Comparison of ENCODE assay signal across 13 mouse cellular contexts in the genomic region with DNA sequence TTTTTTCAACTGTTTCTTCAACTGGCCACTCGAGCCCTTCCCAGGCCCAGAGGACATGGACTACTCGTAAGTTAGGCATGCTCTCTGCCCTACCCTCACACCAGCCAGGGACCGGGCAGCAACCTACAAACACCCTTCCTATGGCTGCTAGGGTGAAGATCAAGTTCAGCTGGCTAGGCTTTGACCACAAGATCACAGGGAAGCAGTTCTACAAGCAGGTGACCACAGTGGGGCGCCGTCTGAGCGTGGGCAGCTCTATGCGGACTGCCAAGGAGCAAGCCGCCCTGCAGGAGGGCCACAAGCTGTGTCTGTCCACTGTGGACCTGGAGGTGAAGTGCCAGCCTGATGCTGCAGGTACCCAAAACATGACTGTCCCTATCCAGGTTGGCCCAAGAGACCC. TPM values are rescaled to one million over a fixed set of nuclear protein-coding genes. Genes with fewer than 3 reads are reported as not detected.
DNase-seq lines count a peak whose midpoint lies in the region; ATAC-seq and TF ChIP-seq lines count a peak whose summit lies in the region.
"Had no signal": no experiment of that assay in that cellular context is flagged by ENCODE, and none has a peak within 500 bp of the region (broad histone marks: within the 10 kb centered on the region; RNA-seq: fewer than 3 reads in every experiment).

No protein-coding gene starts in this region.

- no peaks in the 10 kb centered on the region for H3K79me2 ChIP-seq in C2C12 (ENCODE audit: control insufficient read depth, insufficient read depth)

- peak; percentile 77 to 81 for DNase-seq in cerebellum, postnatal 36 days
- DNase-seq in layer of hippocampus, adult 9-11 months: no peak
- no peak for DNase-seq in MN1 (ENCODE audit: low spot score)
- DNase-seq in frontal cortex, postnatal 36 days (ENCODE audit: low spot score in 2 of 2): no peak
- DNase-seq: kidney, postnatal 14 days; lung, postnatal 36 days had no signal

- no peaks in the 10 kb centered on the region for H3K27me3 ChIP-seq in intestine, embryonic 15.5 days (replicated peaks)
- H3K27me3 ChIP-seq in intestine, embryonic 16.5 days (replicated peaks; ENCODE audit: control insufficient read depth, insufficient read depth, low read length): no peaks in the 10 kb centered on the region
- H3K27me3 ChIP-seq in C2C12 (ENCODE audit: control insufficient read depth, insufficient read depth, insufficient read length): no peaks in the 10 kb centered on the region
- H3K27me3 ChIP-seq: hindbrain, embryonic 15.5 days; limb, embryonic 15.5 days had no signal

- no peaks in the 10 kb centered on the region for H3K9me3 ChIP-seq in intestine, embryonic 15.5 days
- H3K9me3 ChIP-seq in intestine, embryonic 16.5 days (ENCODE audit: control insufficient read depth, low read length): no peaks in the 10 kb centered on the region
- H3K9me3 ChIP-seq: heart, embryonic 15.5 days; hindbrain, embryonic 15.5 days; limb, embryonic 15.5 days had no signal

- TF ChIP-seq CTCF in C2C12 (IDR thresholded peaks at IDR 0.05; ENCODE audit: control insufficient read depth, insufficient read depth, insufficient read length): peak; percentile 68
- peak; percentile 2; the same call in 1 of the 2 replicates for TF ChIP-seq CTCF in bone marrow, adult 2 months (IDR thresholded peaks at IDR 0.05; ENCODE audit: control insufficient read depth, insufficient read depth, low read length)

- H3K36me3 ChIP-seq in intestine, embryonic 15.5 days: no peaks in the 10 kb centered on the region
- no peaks in the 10 kb centered on the region for H3K36me3 ChIP-seq in intestine, embryonic 16.5 days (ENCODE audit: control insufficient read depth, insufficient read depth, low read length)
- no peaks in the 10 kb centered on the region for H3K36me3 ChIP-seq in C2C12 (ENCODE audit: control insufficient read depth, insufficient read depth)
- H3K36me3 ChIP-seq: heart, embryonic 15.5 days; limb, embryonic 15.5 days had no signal

- no peak overlapping the region for H3K4me3 ChIP-seq in intestine, embryonic 15.5 days (replicated peaks)
- H3K4me3 ChIP-seq in intestine, embryonic 16.5 days (ENCODE audit: low read length): no peak overlapping the region
- H3K4me3 ChIP-seq in C2C12 (ENCODE audit: insufficient read depth, poor library complexity, severe bottlenecking): no peak overlapping the region
- H3K4me3 ChIP-seq in bone marrow, adult 2 months (replicated peaks; ENCODE audit: control insufficient read depth, low read depth, low read length): no peak overlapping the region
- H3K4me3 ChIP-seq: heart, embryonic 15.5 days; hindbrain, embryonic 15.5 days; limb, embryonic 15.5 days had no signal

- peaks cover 42% of the 10 kb centered on the region for H3K4me1 ChIP-seq in intestine, embryonic 15.5 days (replicated peaks)
- peaks cover 37% of the 10 kb centered on the region for H3K4me1 ChIP-seq in intestine, embryonic 16.5 days (ENCODE audit: control insufficient read depth, insufficient read depth, low read length)
- H3K4me1 ChIP-seq in bone marrow, adult 2 months (ENCODE audit: control insufficient read depth, insufficient read depth, low read length): peaks cover 11% of the 10 kb centered on the region; the same call in 1 of the 2 replicates
- H3K4me1 ChIP-seq: hindbrain, embryonic 15.5 days had no signal

- H3K9ac ChIP-seq in intestine, embryonic 15.5 days: 0 out of 2 replicates have a peak overlapping the region, but pooled peaks have one; percentile 9
- no peak overlapping the region for H3K9ac ChIP-seq in intestine, embryonic 16.5 days (ENCODE audit: low read depth, low read length)
- H3K9ac ChIP-seq: heart, embryonic 15.5 days; hindbrain, embryonic 15.5 days; limb, embryonic 15.5 days had no signal

- WGBS in intestine, embryonic 15.5 days: 85% methylated on average over 8 of the region's 8 CpGs
- WGBS in intestine, embryonic 16.5 days: 90% methylated on average over 8 of the region's 8 CpGs
- 78% methylated on average over 8 of the region's 8 CpGs for WGBS in bone marrow, adult 2 months

- no peak overlapping the region for H3ac ChIP-seq in C2C12 (ENCODE audit: control insufficient read depth, insufficient read length, low read depth)

- no peaks in the 10 kb centered on the region for H3K79me3 ChIP-seq in C2C12 (ENCODE audit: low read depth)

- no peak overlapping the region for H3K27ac ChIP-seq in intestine, embryonic 15.5 days
- no peak overlapping the region for H3K27ac ChIP-seq in intestine, embryonic 16.5 days (ENCODE audit: low read length)
- H3K27ac ChIP-seq in bone marrow, adult 2 months (ENCODE audit: control insufficient read depth, insufficient read depth, low read depth, low read length, poor library complexity): no peak overlapping the region
- H3K27ac ChIP-seq: hindbrain, embryonic 15.5 days; limb, embryonic 15.5 days had no signal

- ATAC-seq in intestine, embryonic 15.5 days: no peak
- ATAC-seq in intestine, embryonic 16.5 days: no peak

- no peak overlapping the region for H3K4me2 ChIP-seq in intestine, embryonic 15.5 days (replicated peaks)
- no peak overlapping the region for H3K4me2 ChIP-seq in intestine, embryonic 16.5 days (ENCODE audit: low read depth, low read length)
- H3K4me2 ChIP-seq: heart, embryonic 15.5 days; hindbrain, embryonic 15.5 days; limb, embryonic 15.5 days had no signal

- no peak for TF ChIP-seq POLR2A in bone marrow, adult 2 months (IDR thresholded peaks at IDR 0.05; ENCODE audit: borderline replicate concordance, control insufficient read depth, low read depth, low read length)

TF ChIP-seq in C2C12, 6 proteins besides CTCF, POLR2A, EP300 and RAD21:
- no peak for TF ChIP-seq MYOD1 (IDR thresholded peaks at IDR 0.05; ENCODE audit: control insufficient read depth, insufficient read length, low read depth)
- TF ChIP-seq MYOG (IDR thresholded peaks at IDR 0.05; ENCODE audit: control insufficient read depth, extremely low read depth, insufficient read length): no peak
- no peak for TF ChIP-seq USF1 (IDR thresholded peaks at IDR 0.05; ENCODE audit: low read depth)
- TF ChIP-seq CEBPB (IDR thresholded peaks at IDR 0.05; ENCODE audit: low read depth): no peak
- no peak for TF ChIP-seq FOSL1 (IDR thresholded peaks at IDR 0.05; ENCODE audit: insufficient read depth, low read length, poor library complexity, severe bottlenecking)
- TF ChIP-seq MAX (IDR thresholded peaks at IDR 0.05): no peak
TF ChIP-seq in C2C12: peak in this region for 0.

RNA-seq across cellular contexts. Expression of a gene that starts 25.1 kb away (rescaled TPM):
- polyA plus RNA-seq in intestine, embryonic 15.5 days (2015; fragmentation: Nextera tagmentation; extraction: Ambion mirVana): 92.3 and 102 TPM in 2 replicates
- 84.2 and 98.1 TPM in 2 replicates for polyA plus RNA-seq in intestine, embryonic 16.5 days (2015; fragmentation: Nextera tagmentation; extraction: Ambion mirVana)
- polyA plus RNA-seq in C2C12 (2012; fragmentation: generic; extraction: Trizol): 118 TPM
- polyA plus RNA-seq in bone marrow, adult 2 months (2011; ENCODE audit: insufficient read depth, insufficient read length, low replicate concordance, missing spikeins): 76.6 and 102 TPM in 2 replicates

RNA-seq across cellular contexts. Expression of a gene that starts 31.3 kb away (rescaled TPM):
- 11.7 and 12.9 TPM in 2 replicates for polyA plus RNA-seq in intestine, embryonic 15.5 days (2015; fragmentation: Nextera tagmentation; extraction: Ambion mirVana)
- 22.0 and 27.7 TPM in 2 replicates for polyA plus RNA-seq in intestine, embryonic 16.5 days (2015; fragmentation: Nextera tagmentation; extraction: Ambion mirVana)
- 2.2 TPM for polyA plus RNA-seq in C2C12 (2012; fragmentation: generic; extraction: Trizol)
- polyA plus RNA-seq in bone marrow, adult 2 months (2011; ENCODE audit: insufficient read depth, insufficient read length, low replicate concordance, missing spikeins): 16.6 and 20.4 TPM in 2 replicates

RNA-seq across cellular contexts. Expression of a gene that starts 49.5 kb away (rescaled TPM):
- polyA plus RNA-seq in intestine, embryonic 15.5 days (2015; fragmentation: Nextera tagmentation; extraction: Ambion mirVana): 5.7 TPM in 2 replicates
- polyA plus RNA-seq in intestine, embryonic 16.5 days (2015; fragmentation: Nextera tagmentation; extraction: Ambion mirVana): 5.6 and 6.0 TPM in 2 replicates
- polyA plus RNA-seq in C2C12 (2012; fragmentation: generic; extraction: Trizol): 0.11 TPM
- 3.9 and 8.4 TPM in 2 replicates for polyA plus RNA-seq in bone marrow, adult 2 months (2011; ENCODE audit: insufficient read depth, insufficient read length, low replicate concordance, missing spikeins)

RNA-seq across cellular contexts. Expression of a gene that starts 52.9 kb away (rescaled TPM):
- polyA plus RNA-seq in intestine, embryonic 15.5 days (2015; fragmentation: Nextera tagmentation; extraction: Ambion mirVana): 1.6 and 2.3 TPM in 2 replicates
- 2.4 and 2.7 TPM in 2 replicates for polyA plus RNA-seq in intestine, embryonic 16.5 days (2015; fragmentation: Nextera tagmentation; extraction: Ambion mirVana)
- polyA plus RNA-seq in C2C12 (2012; fragmentation: generic; extraction: Trizol): 3.2 TPM
- polyA plus RNA-seq in bone marrow, adult 2 months (2011; ENCODE audit: insufficient read depth, insufficient read length, low replicate concordance, missing spikeins): 1.3 and 3.2 TPM in 2 replicates

Comparison
In these comparisons a context has a peak if more than half of its experiments do, and no peak if none do; other contexts are left out.
1. DNase-seq: peak in cerebellum, postnatal 36 days (2 of 2); none in layer of hippocampus, adult 9-11 months (single experiment), MN1 (single experiment) and frontal cortex, postnatal 36 days (0 of 2).